Mouse (Mus musculus) megakaryocyte, embryonic 14.5 days (primary cell): ENCODE data around the gene Msh6. TPM values are rescaled to one million over a fixed set of nuclear protein-coding genes. Genes with fewer than 3 reads are reported as not detected.

Experiments
- H3K27me3 ChIP-seq: replicated peaks from 2 replicates; pipeline ENCODE3; 2012; ENCODE audit warnings: inconsistent platforms
- H3K36me3 ChIP-seq: replicated peaks from 2 replicates; pipeline ENCODE3; 2012; ENCODE audit warnings: low read length, inconsistent platforms, mixed read lengths
- H3K4me1 ChIP-seq: 2 replicates; pipeline ENCODE4 v1.6.1; 2012; ENCODE audit warnings: inconsistent platforms
- H3K4me3 ChIP-seq: replicated peaks from 2 replicates; pipeline ENCODE3; 2012; ENCODE audit warnings: moderate library complexity, mild to moderate bottlenecking, inconsistent platforms
- H3K9me3 ChIP-seq: 2 replicates; pipeline ENCODE4 v1.6.1; 2012; ENCODE audit warnings: inconsistent platforms
- FLI1 ChIP-seq: IDR thresholded peaks from 2 replicates; pipeline ENCODE4 v1.6.1; 2012; ENCODE audit warnings: low read length, inconsistent platforms, mixed read lengths
- GATA1 ChIP-seq: IDR thresholded peaks from 3 replicates; pipeline ENCODE4 v1.6.1; 2012; ENCODE audit warnings: mixed read lengths, low read length, inconsistent platforms, borderline replicate concordance
- polyA plus RNA-seq: library from polyadenylated mRNA; stranded (reverse); fragments of >175 nt; gene quantifications from 2 replicates; pipeline ENCODE4 v1.2.3, GENCODE M21; 2012; ENCODE audit warnings: low replicate concordance; ENCODE audit not compliant: insufficient read depth

Gene Msh6
- polyA plus RNA-seq, 1 experiment, result 2.5 TPM

GRCm38 (mm10) chr17:87982112-87982511 lies 7.2 kb downstream of the Msh6 start:
- no peak overlapping the region for H3K4me3 ChIP-seq
- no peaks in the 10 kb centered on the region for H3K27me3 ChIP-seq
- TF ChIP-seq FLI1 (no peak), GATA1 (no peak)
- H3K9me3 ChIP-seq, result 0 out of 2 replicates have a peak, but pooled peaks cover 4% of the 10 kb centered on the region
- peaks cover 92% of the 10 kb centered on the region for H3K36me3 ChIP-seq
- peaks cover 24% of the 10 kb centered on the region for H3K4me1 ChIP-seq

- Histone ChIP-seq H3K27me3 (no peaks in the 10 kb centered on the region), H3K4me3 (no peak overlapping the region), H3K4me1 (peaks cover 20% of the 10 kb centered on the region), H3K36me3 (peaks cover 93% of the 10 kb centered on the region), H3K9me3 (0 out of 2 replicates have a peak, but pooled peaks cover 4% of the 10 kb centered on the region)
- TF ChIP-seq GATA1 (no peak), FLI1 (no peak)
Observed at GRCm38 (mm10) chr17:87983313-87983712, 8.5 kb downstream of the Msh6 start.

- no peak overlapping the region for H3K4me3 ChIP-seq
- H3K36me3 ChIP-seq, result peaks cover 97% of the 10 kb centered on the region
- no peaks in the 10 kb centered on the region for H3K27me3 ChIP-seq
- peaks cover 11% of the 10 kb centered on the region for H3K4me1 ChIP-seq
- no peak for TF ChIP-seq GATA1
- no peak for TF ChIP-seq FLI1
- H3K9me3 ChIP-seq, result 0 out of 2 replicates have a peak, but pooled peaks cover 4% of the 10 kb centered on the region
Observed at GRCm38 (mm10) chr17:87984440-87985214, 9.8 kb downstream of the Msh6 start.

- Histone ChIP-seq H3K9me3 (0 out of 2 replicates have a peak, but pooled peaks cover 4% of the 10 kb centered on the region), H3K4me3 (no peak overlapping the region), H3K4me1 (peaks cover 8% of the 10 kb centered on the region), H3K36me3 (peaks cover 98% of the 10 kb centered on the region), H3K27me3 (no peaks in the 10 kb centered on the region)
- no peak for TF ChIP-seq FLI1
- no peak for TF ChIP-seq GATA1
Observed at GRCm38 (mm10) chr17:87985916-87986315, 11.1 kb downstream of the Msh6 start.

GRCm38 (mm10) chr17:87987507-87987906 lies 12.6 kb downstream of the Msh6 start:
- H3K4me1 ChIP-seq, result peaks cover 21% of the 10 kb centered on the region
- H3K36me3 ChIP-seq, result peaks cover 100% of the 10 kb centered on the region
- H3K27me3 ChIP-seq, result no peaks in the 10 kb centered on the region
- 0 out of 2 replicates have a peak, but pooled peaks cover 4% of the 10 kb centered on the region for H3K9me3 ChIP-seq
- TF ChIP-seq FLI1 (no peak), GATA1 (no peak)
- H3K4me3 ChIP-seq, result no peak overlapping the region

- Histone ChIP-seq H3K9me3 (no peaks in the 10 kb centered on the region), H3K4me1 (peaks cover 18% of the 10 kb centered on the region), H3K4me3 (no peak overlapping the region), H3K27me3 (no peaks in the 10 kb centered on the region), H3K36me3 (peaks cover 100% of the 10 kb centered on the region)
- TF ChIP-seq FLI1 (no peak), GATA1 (no peak)
Observed at GRCm38 (mm10) chr17:87992154-87992553, 17.3 kb downstream of the Msh6 start.

GRCm38 (mm10) chr17:87993338-87993737 lies 18.5 kb downstream of the Msh6 start:
- H3K9me3 ChIP-seq, result no peaks in the 10 kb centered on the region
- TF ChIP-seq GATA1 (no peak), FLI1 (no peak)
- H3K27me3 ChIP-seq, result no peaks in the 10 kb centered on the region
- no peak overlapping the region for H3K4me3 ChIP-seq
- H3K36me3 ChIP-seq, result peaks cover 100% of the 10 kb centered on the region
- H3K4me1 ChIP-seq, result peaks cover 13% of the 10 kb centered on the region; the same call in 1 of the 2 replicates

GRCm38 (mm10) chr17:87997808-87998207 lies 22.9 kb downstream of the Msh6 start:
- no peaks in the 10 kb centered on the region for H3K9me3 ChIP-seq
- no peak for TF ChIP-seq GATA1
- peaks cover 97% of the 10 kb centered on the region for H3K36me3 ChIP-seq
- no peaks in the 10 kb centered on the region for H3K4me1 ChIP-seq
- no peaks in the 10 kb centered on the region for H3K27me3 ChIP-seq
- no peak overlapping the region for H3K4me3 ChIP-seq

- no peak for TF ChIP-seq FLI1
- no peak for TF ChIP-seq GATA1
- Histone ChIP-seq H3K4me3 (no peak overlapping the region), H3K36me3 (peaks cover 84% of the 10 kb centered on the region), H3K27me3 (no peaks in the 10 kb centered on the region), H3K9me3 (no peaks in the 10 kb centered on the region), H3K4me1 (no peaks in the 10 kb centered on the region; the same call in 1 of the 2 replicates)
Observed at GRCm38 (mm10) chr17:88004892-88005291, 30.0 kb downstream of the Msh6 start.

GRCm38 (mm10) chr17:88006956-88007355 lies 32.1 kb downstream of the Msh6 start:
- no peaks in the 10 kb centered on the region; the same call in 1 of the 2 replicates for H3K4me1 ChIP-seq
- H3K9me3 ChIP-seq, result no peaks in the 10 kb centered on the region
- no peaks in the 10 kb centered on the region for H3K27me3 ChIP-seq
- no peak overlapping the region for H3K4me3 ChIP-seq
- TF ChIP-seq GATA1 (no peak), FLI1 (no peak)
- H3K36me3 ChIP-seq, result peaks cover 85% of the 10 kb centered on the region
